Mouse (Mus musculus) liver, embryonic 14.5 days (tissue): ENCODE data around the gene Ear6. TPM values are rescaled to one million over a fixed set of nuclear protein-coding genes. Genes with fewer than 3 reads are reported as not detected.
A peak's percentile ranks its signal among the peaks of the same experiment; 100 is the strongest.
"Not testable (repeated sequence)": the region's sequence is repeated elsewhere in the genome, so short reads cannot be mapped to it uniquely, and the experiment has no call there.

ENCODE experiments used
- ATAC-seq: fragments of 200-750 bp; cut with Nextera tagmentation; 2 replicates; pipeline ENCODE4 v1.8.0; 2017; ENCODE audit warnings: moderate number of reproducible peaks, mild to moderate bottlenecking, moderate library complexity; ENCODE audit not compliant: insufficient read depth
- DNase-seq, 3 experiments: peaks; one replicate each; pipeline ENCODE4 v3.0.0-alpha.2; 2012 to 2013; ENCODE audit warnings: low read depth in 3 of 3, low spot score in 3 of 3
- H3K27ac ChIP-seq: fragments of 300-500 bp; sonication (generic); 2 replicates; pipeline ENCODE4 v1.5.1; 2014; ENCODE audit warnings: moderate library complexity, mild to moderate bottlenecking, control low read depth, inconsistent platforms
- H3K27me3 ChIP-seq: fragments of 300-500 bp; sonication (generic); 2 replicates; pipeline ENCODE4 v1.6.1; 2014; ENCODE audit warnings: mild to moderate bottlenecking, low read length, moderate library complexity; ENCODE audit not compliant: control insufficient read depth, insufficient read depth
- H3K36me3 ChIP-seq: fragments of 300-500 bp; sonication (generic); replicated peaks from 2 replicates; pipeline ENCODE4 v1.6.1; 2014; ENCODE audit warnings: low read depth; ENCODE audit not compliant: control insufficient read depth, insufficient read depth
- H3K4me1 ChIP-seq, 2 experiments: fragments of 200-500 bp in 1 of 2; fragments of 300-500 bp in 1 of 2; sonication (generic) in 1 of 2; replicated peaks; 2 replicates each; pipeline ENCODE4 v1.6.1; 2012 to 2014; ENCODE audit warnings: antibody characterized with exemption in 1 of 2, inconsistent platforms in 1 of 2, low read length in 1 of 2; ENCODE audit not compliant: control insufficient read depth in 2 of 2, insufficient read depth in 2 of 2
- H3K4me2 ChIP-seq: fragments of 300-500 bp; sonication (generic); 2 replicates; pipeline ENCODE4 v1.6.1; 2014; ENCODE audit warnings: low read depth, mild to moderate bottlenecking, control low read depth, moderate library complexity
- H3K4me3 ChIP-seq, 2 experiments: fragments of 200-500 bp in 1 of 2; fragments of 300-500 bp in 1 of 2; sonication (generic) in 1 of 2; 2 replicates each; pipeline ENCODE4 v1.5.1; 2012 to 2014; ENCODE audit warnings: low read depth in 2 of 2, low read length in 2 of 2, mild to moderate bottlenecking in 2 of 2, control low read depth in 1 of 2, inconsistent platforms in 1 of 2, moderate library complexity in 1 of 2; ENCODE audit not compliant: insufficient read depth in 1 of 2
- H3K9ac ChIP-seq: fragments of 300-500 bp; sonication (generic); replicated peaks from 2 replicates; pipeline ENCODE4 v1.6.1; 2014; ENCODE audit warnings: mild to moderate bottlenecking, control low read depth, moderate library complexity
- H3K9me3 ChIP-seq: fragments of 300-500 bp; sonication (generic); 2 replicates; pipeline ENCODE4 v1.6.1; 2016; ENCODE audit warnings: low read length, mixed read lengths; ENCODE audit not compliant: control insufficient read depth
- CTCF ChIP-seq: IDR thresholded peaks from 2 replicates; pipeline ENCODE4 v1.5.1; 2016; ENCODE audit warnings: antibody characterized with exemption, low read depth, control low read depth
- EP300 ChIP-seq: IDR thresholded peaks from 2 replicates; pipeline ENCODE4 v1.6.1; 2016; ENCODE audit warnings: antibody characterized with exemption, low read depth
- WGBS: fragments of 180-500 bp; shearing (Covaris S2); extraction: QIAGEN DNeasy Blood & Tissue Kit; methylation state at CpG from one replicate; pipeline ENCODE4 v1.1.7; 2014; ENCODE audit not compliant: insufficient replicate concordance; 5-methylcytosine and 5-hydroxymethylcytosine counted together
- polyA plus RNA-seq, 2 experiments: library from polyadenylated mRNA; depleted of rRNA in 1 of 2; stranded (reverse) in 1 of 2; unstranded in 1 of 2; fragments of >200 nt; fragmentation: Nextera tagmentation in 1 of 2; extraction: Ambion mirVana in 1 of 2; gene quantifications; 2 replicates each; pipeline versions ENCODE4 v1.2.1 to v1.2.3; 2012 to 2014

Ear6 gene
- polyA plus RNA-seq, 2 experiments, result 3.9 to 25.0 TPM

DNA sequence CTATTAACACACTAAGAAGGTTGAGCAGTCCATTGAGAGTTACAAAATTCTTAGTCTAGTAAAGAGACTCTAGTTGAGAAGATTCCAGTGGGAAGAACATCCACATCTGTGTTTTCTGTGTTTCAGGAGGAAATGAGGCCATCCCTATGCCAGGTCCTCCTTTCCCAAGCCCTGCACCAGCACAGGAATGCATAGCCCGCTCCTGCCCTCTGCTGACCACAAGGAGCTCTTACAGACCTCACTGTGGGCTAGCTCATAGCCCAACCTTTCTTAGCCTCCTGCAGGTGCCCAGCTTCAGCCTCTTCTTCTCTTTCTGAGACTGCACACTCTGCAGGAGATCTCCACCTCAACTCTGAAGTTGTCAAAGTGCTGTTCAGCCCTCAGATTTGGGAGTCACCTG lies 10.1 kb downstream of the Ear6 start:
- not testable (repeated sequence) for H3K4me1 ChIP-seq, H3K27me3 ChIP-seq, H3K36me3 ChIP-seq, H3K9ac ChIP-seq, H3K9me3 ChIP-seq, H3K4me3 ChIP-seq, ATAC-seq, H3K27ac ChIP-seq, DNase-seq, H3K4me2 ChIP-seq
- 0% methylated on average over 1 of the region's 1 CpGs for WGBS
- peak; percentile 56 for TF ChIP-seq CTCF

DNA sequence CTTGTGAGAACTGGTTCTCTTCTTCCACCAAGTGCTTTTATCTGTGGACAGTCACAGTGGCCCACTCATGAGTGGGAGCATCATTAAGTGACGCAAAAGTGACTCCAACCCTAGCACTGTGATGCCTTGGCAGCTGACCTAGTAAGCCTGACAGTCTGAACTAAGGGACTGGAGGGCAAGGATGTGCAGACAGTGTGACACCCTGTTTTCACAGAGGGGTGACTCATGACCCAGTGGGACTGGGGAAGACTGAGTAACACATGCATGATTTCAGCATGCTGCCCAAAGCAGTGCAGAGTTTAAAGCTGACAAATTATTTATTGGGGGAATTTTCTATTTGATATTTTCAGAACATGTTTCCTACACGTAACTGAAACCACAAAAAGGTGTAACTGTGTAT lies 17.3 kb downstream of the Ear6 start:
- DNase-seq (no peak), ATAC-seq (no peak)
- no peak overlapping the region for H3K4me3 ChIP-seq
- WGBS, result 43% methylated on average over 2 of the region's 2 CpGs
- H3K36me3 ChIP-seq, result no peaks in the 10 kb centered on the region
- H3K27ac ChIP-seq, result no peak overlapping the region
- H3K4me2 ChIP-seq, result no peak overlapping the region
- TF ChIP-seq CTCF (no peak), EP300 (no peak)
- no peak overlapping the region for H3K9ac ChIP-seq
- H3K4me1 ChIP-seq, result no peaks in the 10 kb centered on the region
- H3K9me3 ChIP-seq, result no peaks in the 10 kb centered on the region
- no peaks in the 10 kb centered on the region for H3K27me3 ChIP-seq

DNA sequence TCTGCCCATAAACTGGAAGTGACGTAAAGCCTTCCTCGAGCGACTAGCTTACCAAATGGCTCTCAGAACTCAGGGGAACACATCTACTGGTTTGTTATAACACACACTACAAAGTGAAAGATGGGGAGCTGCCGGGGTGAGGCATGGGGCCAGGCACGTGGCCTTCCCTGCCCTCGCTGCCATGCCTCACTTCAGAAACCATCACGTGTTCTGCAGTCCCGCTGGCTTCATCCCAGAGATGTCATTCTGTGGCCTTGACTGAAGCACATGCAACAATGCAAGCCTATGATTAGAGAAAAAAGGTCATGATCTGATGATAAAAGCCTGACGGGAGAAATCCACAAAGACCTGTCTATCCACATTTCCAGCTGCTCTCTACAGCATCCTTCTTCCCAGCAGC lies 18.2 kb downstream of the Ear6 start:
- ATAC-seq, result no peak
- WGBS, result 64% methylated on average over 9 of the region's 9 CpGs

DNA sequence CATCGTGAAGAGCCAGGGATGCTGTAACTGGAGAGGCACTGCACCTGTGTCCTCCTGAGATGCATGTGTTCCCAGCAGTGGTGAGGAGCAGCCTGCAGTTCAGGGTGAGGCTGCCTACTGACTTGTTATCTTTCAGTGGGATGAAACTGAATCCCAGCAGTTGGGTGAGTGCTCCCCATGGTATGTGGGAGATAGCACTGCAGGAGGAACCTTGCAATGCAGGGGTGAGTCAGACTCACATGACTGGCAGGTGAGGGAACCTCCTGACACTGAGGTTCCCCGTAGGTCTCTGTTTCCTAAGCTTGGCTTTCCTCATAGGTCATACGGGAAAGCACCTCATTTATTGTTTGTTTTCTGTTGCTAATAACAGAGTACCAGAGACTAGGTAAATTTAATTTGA lies 24.0 kb downstream of the Ear6 start:
- H3K9ac ChIP-seq, result no peak overlapping the region
- H3K36me3 ChIP-seq, result no peaks in the 10 kb centered on the region
- H3K4me1 ChIP-seq, result no peaks in the 10 kb centered on the region
- no peak for DNase-seq
- ATAC-seq, result no peak
- no peaks in the 10 kb centered on the region for H3K9me3 ChIP-seq
- no peak for TF ChIP-seq CTCF
- TF ChIP-seq EP300, result no peak
- no peak overlapping the region for H3K4me2 ChIP-seq
- H3K27me3 ChIP-seq, result no peaks in the 10 kb centered on the region
- WGBS, result 50% methylated on average over 3 of the region's 3 CpGs
- no peak overlapping the region for H3K27ac ChIP-seq
- no peak overlapping the region for H3K4me3 ChIP-seq

More for the DNA sequence above, 18.2 kb downstream of the Ear6 start:
- no peak overlapping the region for H3K4me2 ChIP-seq
- TF ChIP-seq EP300 (no peak), CTCF (no peak)
- H3K27ac ChIP-seq, result no peak overlapping the region
- no peak for DNase-seq
- no peak overlapping the region for H3K9ac ChIP-seq
- H3K4me1 ChIP-seq, result no peaks in the 10 kb centered on the region
- no peaks in the 10 kb centered on the region for H3K27me3 ChIP-seq
- no peak overlapping the region for H3K4me3 ChIP-seq
- no peaks in the 10 kb centered on the region for H3K9me3 ChIP-seq
- H3K36me3 ChIP-seq, result no peaks in the 10 kb centered on the region

DNA sequence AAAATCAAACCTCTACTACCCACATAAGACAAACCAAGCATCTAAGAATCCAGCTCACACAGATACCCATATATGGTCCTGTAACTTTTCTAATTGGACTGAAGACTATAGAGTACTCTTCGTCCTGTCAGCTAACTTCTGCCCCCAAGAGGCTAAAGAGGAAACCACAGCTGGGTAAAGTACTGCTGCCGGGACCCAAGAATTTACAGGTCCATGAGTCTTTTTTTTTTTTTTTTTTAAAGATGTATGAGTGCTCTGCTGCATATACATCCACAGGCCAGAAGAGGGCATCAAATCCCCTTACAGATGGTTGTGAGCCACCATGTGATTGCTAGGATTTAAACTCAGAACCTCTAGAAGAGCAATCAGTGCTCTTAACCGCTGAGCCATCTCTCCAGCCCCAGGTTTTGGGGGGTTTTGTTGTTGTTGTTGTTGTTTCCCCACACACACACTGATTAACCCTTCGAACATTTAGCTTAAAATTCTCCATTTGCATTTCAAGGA lies 30.1 kb downstream of the Ear6 start:
- WGBS, result 1% methylated on average over 4 of the region's 4 CpGs
- H3K9ac ChIP-seq, result no peak overlapping the region
- H3K4me3 ChIP-seq, result peak overlapping the region; percentile 79 to 90; a peak in 2 of 4 replicates

More for the DNA sequence above, 30.1 kb downstream of the Ear6 start:
- peak overlapping the region; percentile 96 for H3K4me2 ChIP-seq
- ATAC-seq (no peak), DNase-seq (peak; percentile 45 to 65 (median 49))
- H3K4me1 ChIP-seq, result peaks cover 6 to 11% of the 10 kb centered on the region in 2 experiments
- TF ChIP-seq EP300, result no peak
- TF ChIP-seq CTCF, result peak; percentile 64
- H3K36me3 ChIP-seq, result no peaks in the 10 kb centered on the region
- H3K27me3 ChIP-seq, result no peaks in the 10 kb centered on the region
- H3K9me3 ChIP-seq, result no peaks in the 10 kb centered on the region
- no peak overlapping the region for H3K27ac ChIP-seq
